Mouse (Mus musculus) E14TG2a.4 (cell line): ENCODE data around the gene Fbxo42.

Source experiments
- H3K27me3 ChIP-seq: 2 replicates; pipeline ENCODE4 v1.6.1; 2014; ENCODE audit warnings: low read length, control low read depth; ENCODE audit not compliant: insufficient read depth
- H3K36me3 ChIP-seq: 2 replicates; pipeline ENCODE4 v1.6.1; 2014; ENCODE audit warnings: low read length, control low read depth; ENCODE audit not compliant: insufficient read depth
- H3K4me1 ChIP-seq: replicated peaks from 2 replicates; pipeline ENCODE4 v1.6.1; 2014; ENCODE audit warnings: low read depth, low read length, control low read depth
- H3K4me3 ChIP-seq: replicated peaks from 2 replicates; pipeline ENCODE4 v1.5.1; 2014; ENCODE audit warnings: mild to moderate bottlenecking, low read length
- H3K9me3 ChIP-seq: 2 replicates; pipeline ENCODE4 v1.6.1; 2014; ENCODE audit warnings: low read length, control low read depth
- CTCF ChIP-seq: conservative IDR thresholded peaks from 2 replicates; pipeline ENCODE4 v1.5.1; 2014; ENCODE audit warnings: low read length
- NANOG ChIP-seq: IDR thresholded peaks from 2 replicates; pipeline ENCODE4 v1.6.1; 2014; ENCODE audit warnings: borderline replicate concordance, low read length, mixed read lengths
- POU5F1 ChIP-seq: IDR thresholded peaks from 2 replicates; pipeline ENCODE4 v1.6.1; 2014; ENCODE audit warnings: low read length, borderline replicate concordance

The Fbxo42 gene

DNA sequence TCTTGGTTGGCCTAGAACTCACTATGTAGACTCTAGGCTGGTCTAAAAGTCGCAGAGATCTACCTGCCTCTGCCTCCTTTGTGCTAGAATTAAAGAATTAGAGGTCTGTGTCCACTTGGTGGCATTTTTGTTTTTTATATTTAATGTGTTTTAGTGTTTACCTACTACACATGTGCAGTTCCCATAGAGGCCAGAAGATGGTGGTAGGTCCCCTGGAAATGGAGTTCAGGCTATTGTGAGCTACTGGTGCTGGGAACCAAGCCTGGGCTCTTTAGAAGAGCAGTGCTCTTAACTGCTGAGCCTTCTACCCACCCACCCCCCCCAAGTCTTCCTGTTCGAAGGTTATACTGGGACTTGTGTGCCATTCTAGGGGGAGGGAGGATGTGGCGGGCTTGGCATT is 19.4 kb downstream of the Fbxo42 start:
- H3K9me3 ChIP-seq: no peaks in the 10 kb centered on the region
- peaks cover 54% of the 10 kb centered on the region for H3K36me3 ChIP-seq
- TF ChIP-seq CTCF (peak; percentile 66), NANOG (no peak)
- peak overlapping the region; percentile 68; the same call in 1 of the 2 replicates for H3K4me3 ChIP-seq
- H3K4me1 ChIP-seq: peaks cover 55% of the 10 kb centered on the region
- no peaks in the 10 kb centered on the region for H3K27me3 ChIP-seq

DNA sequence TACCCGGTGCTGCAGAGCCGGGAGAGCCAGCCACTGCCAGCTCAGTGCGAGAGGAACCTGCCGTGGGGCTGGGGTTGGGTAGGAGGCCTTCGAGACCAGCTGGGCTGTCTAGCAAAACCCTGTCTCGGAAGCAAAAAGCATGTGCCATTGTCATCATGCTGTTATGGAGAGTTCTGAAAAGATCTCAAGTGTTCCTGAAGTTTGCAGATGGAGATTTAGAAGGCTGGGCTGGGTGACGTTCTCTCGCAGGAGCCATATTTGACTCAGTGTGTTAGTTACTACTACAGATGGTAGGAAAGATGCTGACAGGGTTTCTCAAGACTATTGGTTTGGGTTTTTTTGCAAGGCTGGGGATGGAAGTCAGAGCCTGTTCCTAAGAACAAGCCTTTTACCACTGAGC is 24.4 kb downstream of the Fbxo42 start:
- Histone ChIP-seq H3K27me3 (no peaks in the 10 kb centered on the region), H3K4me3 (no peak overlapping the region)
- TF ChIP-seq CTCF: no peak
- TF ChIP-seq POU5F1: no peak
- no peak for TF ChIP-seq NANOG

DNA sequence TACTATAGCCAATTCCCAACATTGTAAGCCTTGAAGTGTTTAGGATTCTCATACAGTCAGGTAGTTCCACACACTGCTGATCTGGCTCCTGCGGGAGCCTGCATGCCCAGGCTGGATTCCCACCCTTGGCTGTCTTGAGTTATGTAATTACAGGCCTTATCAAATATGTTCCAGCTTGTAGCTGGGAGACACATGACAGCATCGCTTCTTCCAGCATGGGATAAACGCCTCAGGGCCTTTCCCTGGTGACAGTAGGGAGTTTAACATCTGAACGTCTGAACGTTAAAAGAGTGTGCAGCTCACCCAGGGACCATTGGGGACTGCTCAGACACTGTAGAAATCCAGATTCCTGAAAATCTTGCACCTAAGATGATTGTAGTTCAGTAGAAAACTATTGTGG is 28.1 kb downstream of the Fbxo42 start:
- no peak overlapping the region for H3K4me3 ChIP-seq
- no peaks in the 10 kb centered on the region for H3K27me3 ChIP-seq
- no peaks in the 10 kb centered on the region for H3K9me3 ChIP-seq
- peaks cover 8% of the 10 kb centered on the region for H3K4me1 ChIP-seq
- peaks cover 89% of the 10 kb centered on the region for H3K36me3 ChIP-seq
- TF ChIP-seq NANOG (no peak), CTCF (no peak), POU5F1 (no peak)

More for the DNA sequence above, 24.4 kb downstream of the Fbxo42 start:
- Histone ChIP-seq H3K36me3 (peaks cover 90% of the 10 kb centered on the region), H3K9me3 (no peaks in the 10 kb centered on the region), H3K4me1 (peaks cover 12% of the 10 kb centered on the region)

- H3K36me3 ChIP-seq: peaks cover 89% of the 10 kb centered on the region
- no peaks in the 10 kb centered on the region for H3K9me3 ChIP-seq
- H3K4me1 ChIP-seq: peaks cover 14% of the 10 kb centered on the region
- TF ChIP-seq POU5F1: no peak
- TF ChIP-seq CTCF: no peak
- TF ChIP-seq NANOG: no peak
- no peaks in the 10 kb centered on the region for H3K27me3 ChIP-seq
- H3K4me3 ChIP-seq: no peak overlapping the region
Observed at GRCm38 (mm10) chr4:141176328-141176838, 28.7 kb downstream of the Fbxo42 start.

- Histone ChIP-seq H3K9me3 (no peaks in the 10 kb centered on the region), H3K27me3 (no peaks in the 10 kb centered on the region), H3K4me1 (peaks cover 16% of the 10 kb centered on the region), H3K4me3 (no peak overlapping the region), H3K36me3 (peaks cover 91% of the 10 kb centered on the region)
- TF ChIP-seq NANOG (no peak), POU5F1 (no peak), CTCF (no peak)
Observed at GRCm38 (mm10) chr4:141178500-141178899, 30.8 kb downstream of the Fbxo42 start.

DNA sequence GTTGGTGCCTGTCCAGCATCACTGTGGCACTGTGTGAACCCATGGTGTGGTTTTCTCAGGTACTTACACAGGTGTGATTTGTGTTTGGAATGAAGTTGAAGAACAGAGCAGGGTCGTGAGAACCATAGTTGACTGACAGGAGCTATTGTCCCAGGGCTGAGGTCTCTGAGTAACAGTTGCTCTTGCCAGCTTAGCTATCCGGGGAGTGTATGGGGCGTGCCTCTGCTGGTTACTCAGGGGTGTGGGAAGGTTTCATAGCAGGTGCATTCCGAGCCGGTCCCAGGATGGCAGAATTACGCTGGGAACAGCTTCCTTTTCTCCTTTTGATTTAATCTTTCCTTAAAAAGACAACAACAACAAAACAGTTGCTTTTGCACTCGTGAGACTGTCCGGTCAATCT is 33.1 kb downstream of the Fbxo42 start:
- H3K36me3 ChIP-seq: peaks cover 92% of the 10 kb centered on the region
- H3K9me3 ChIP-seq: no peaks in the 10 kb centered on the region
- no peaks in the 10 kb centered on the region for H3K27me3 ChIP-seq
- H3K4me3 ChIP-seq: no peak overlapping the region
- no peak for TF ChIP-seq NANOG
- no peak for TF ChIP-seq CTCF
- TF ChIP-seq POU5F1: no peak
- peaks cover 20% of the 10 kb centered on the region for H3K4me1 ChIP-seq

- TF ChIP-seq POU5F1 (no peak), CTCF (no peak), NANOG (no peak)
- Histone ChIP-seq H3K9me3 (no peaks in the 10 kb centered on the region), H3K4me1 (peaks cover 32% of the 10 kb centered on the region)
Observed at GRCm38 (mm10) chr4:141181981-141182380, 34.3 kb downstream of the Fbxo42 start.

GRCm38 (mm10) chr4:141183932-141184331 is 36.2 kb downstream of the Fbxo42 start:
- no peaks in the 10 kb centered on the region for H3K27me3 ChIP-seq
- no peak for TF ChIP-seq POU5F1
- no peak for TF ChIP-seq NANOG
- no peak for TF ChIP-seq CTCF
- H3K4me3 ChIP-seq: no peak overlapping the region
- H3K4me1 ChIP-seq: peaks cover 33% of the 10 kb centered on the region
- H3K36me3 ChIP-seq: peaks cover 94% of the 10 kb centered on the region
- H3K9me3 ChIP-seq: no peaks in the 10 kb centered on the region

More at GRCm38 (mm10) chr4:141181981-141182380, 34.3 kb downstream of the Fbxo42 start:
- peaks cover 92% of the 10 kb centered on the region for H3K36me3 ChIP-seq
- no peaks in the 10 kb centered on the region for H3K27me3 ChIP-seq
- no peak overlapping the region for H3K4me3 ChIP-seq

GRCm38 (mm10) chr4:141184426-141184825 is 36.7 kb downstream of the Fbxo42 start:
- Histone ChIP-seq H3K9me3 (no peaks in the 10 kb centered on the region), H3K27me3 (no peaks in the 10 kb centered on the region), H3K4me3 (no peak overlapping the region), H3K4me1 (peaks cover 33% of the 10 kb centered on the region), H3K36me3 (peaks cover 91% of the 10 kb centered on the region)
- TF ChIP-seq NANOG: no peak
- TF ChIP-seq CTCF: no peak
- no peak for TF ChIP-seq POU5F1
